Mouse (Mus musculus) ES-Bruce4 (cell line): ENCODE results near the gene Cers6.

Source experiments
- CTCF ChIP-seq: IDR thresholded peaks from one replicate; pipeline ENCODE4 v1.8.1; 2011; ENCODE audit warnings: low read depth, low read length
- EP300 ChIP-seq: IDR thresholded peaks from 2 replicates; pipeline ENCODE4 v1.6.1; 2011; ENCODE audit warnings: low read depth, low read length; ENCODE audit not compliant: insufficient read depth

DNA sequence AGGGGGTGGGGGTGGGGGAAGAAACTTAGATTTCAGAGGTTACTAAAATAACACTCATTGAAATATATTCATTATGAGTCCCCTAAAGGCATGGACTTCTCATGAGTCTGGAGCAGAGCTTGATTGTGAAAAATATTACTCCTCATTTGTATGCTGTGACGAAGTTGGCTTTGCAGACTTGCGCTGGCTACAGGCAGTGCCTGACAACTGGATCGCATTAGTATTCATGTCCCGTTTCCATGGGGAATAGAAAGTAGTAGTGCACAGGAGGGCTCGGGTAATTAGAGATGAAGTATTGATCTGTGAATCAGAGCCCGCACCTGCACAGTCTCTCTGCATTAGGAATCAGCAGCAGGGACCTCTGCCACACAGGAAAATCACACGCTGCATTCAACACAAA is 150.2 kb downstream of the Cers6 start:
- TF ChIP-seq CTCF (no peak), EP300 (no peak)
